Mouse (Mus musculus) kidney, postnatal 0 days (tissue): ENCODE results near the gene Pih1d2. TPM values are rescaled to one million over a fixed set of nuclear protein-coding genes. Genes with fewer than 3 reads are reported as not detected.

ENCODE experiments used
- ATAC-seq: fragments of 200-750 bp; cut with Nextera tagmentation; replicated peaks from 2 replicates; pipeline ENCODE4 v1.8.0; 2017; ENCODE audit warnings: low read depth, moderate number of reproducible peaks, moderate TSS enrichment, moderate library complexity; ENCODE audit not compliant: low FRiP score
- DNase-seq: peaks from one replicate; pipeline ENCODE4 v3.0.0-alpha.2; 2016; ENCODE audit warnings: low spot score
- H3K27ac ChIP-seq: fragments of 300-500 bp; sonication (generic); 2 replicates; pipeline ENCODE4 v1.5.1; 2014; ENCODE audit warnings: mild to moderate bottlenecking
- H3K27me3 ChIP-seq: fragments of 300-500 bp; sonication (generic); 2 replicates; pipeline ENCODE4 v1.6.1; 2014; ENCODE audit warnings: low read length, mixed read lengths; ENCODE audit not compliant: insufficient read depth
- H3K36me3 ChIP-seq: fragments of 300-500 bp; sonication (generic); 2 replicates; pipeline ENCODE4 v1.6.1; 2014; ENCODE audit warnings: low read length, mixed read lengths; ENCODE audit not compliant: insufficient read depth
- H3K4me1 ChIP-seq: fragments of 300-500 bp; sonication (generic); replicated peaks from 2 replicates; pipeline ENCODE4 v1.6.1; 2014; ENCODE audit warnings: antibody characterized with exemption, low read length, mixed read lengths; ENCODE audit not compliant: insufficient read depth
- H3K4me2 ChIP-seq: fragments of 300-500 bp; sonication (generic); 2 replicates; pipeline ENCODE4 v1.6.1; 2014; ENCODE audit warnings: mild to moderate bottlenecking, low read length, moderate library complexity, mixed read lengths
- H3K4me3 ChIP-seq: fragments of 300-500 bp; sonication (generic); replicated peaks from 2 replicates; pipeline ENCODE4 v1.5.1; 2014; ENCODE audit warnings: low read depth, low read length
- H3K9ac ChIP-seq: fragments of 300-500 bp; sonication (generic); 2 replicates; pipeline ENCODE4 v1.6.1; 2014; ENCODE audit warnings: low read depth, low read length
- H3K9me3 ChIP-seq: fragments of 300-500 bp; sonication (generic); replicated peaks from 2 replicates; pipeline ENCODE4 v1.6.1; 2016; ENCODE audit warnings: low read length, inconsistent platforms, mixed read lengths
- CTCF ChIP-seq: IDR thresholded peaks from 2 replicates; pipeline ENCODE4 v1.5.1; 2016; ENCODE audit warnings: antibody characterized with exemption, low read depth, mild to moderate bottlenecking, moderate library complexity
- WGBS: fragments of 180-500 bp; shearing (Covaris S2); extraction: QIAGEN DNeasy Blood & Tissue Kit; methylation state at CpG from one replicate; pipeline ENCODE4 v1.1.7; 2014; 5-methylcytosine and 5-hydroxymethylcytosine counted together
- polyA plus RNA-seq: library from polyadenylated mRNA; unstranded; fragments of >200 nt; fragmentation: Nextera tagmentation; extraction: Ambion mirVana; gene quantifications from 2 replicates; pipeline ENCODE4 v1.2.1, GENCODE M21; 2015

Pih1d2 gene
- polyA plus RNA-seq, 1 experiment from 2014 or later: 7.1 TPM

GRCm38 (mm10) chr9:50664826-50665225 lies 47.7 kb downstream of the Pih1d2 start:
- H3K4me2 ChIP-seq: no peak overlapping the region
- 89% methylated on average over 5 of the region's 5 CpGs for WGBS
- ATAC-seq (no peak), DNase-seq (no peak)
- no peaks in the 10 kb centered on the region for H3K36me3 ChIP-seq
- H3K9ac ChIP-seq: no peak overlapping the region
- H3K27ac ChIP-seq: no peak overlapping the region
- no peak overlapping the region for H3K4me3 ChIP-seq
- TF ChIP-seq CTCF: no peak
- no peaks in the 10 kb centered on the region for H3K27me3 ChIP-seq
- H3K9me3 ChIP-seq: no peaks in the 10 kb centered on the region
- H3K4me1 ChIP-seq: no peaks in the 10 kb centered on the region

- H3K36me3 ChIP-seq: no peaks in the 10 kb centered on the region
- no peak overlapping the region for H3K4me3 ChIP-seq
- no peak for DNase-seq
- 82% methylated on average over 6 of the region's 6 CpGs for WGBS
- H3K27me3 ChIP-seq: no peaks in the 10 kb centered on the region
- H3K27ac ChIP-seq: no peak overlapping the region
- H3K9me3 ChIP-seq: no peaks in the 10 kb centered on the region
- no peak for ATAC-seq
- no peak overlapping the region for H3K4me2 ChIP-seq
- H3K4me1 ChIP-seq: no peaks in the 10 kb centered on the region
- H3K9ac ChIP-seq: no peak overlapping the region
- TF ChIP-seq CTCF: no peak
Measured at GRCm38 (mm10) chr9:50666442-50666841, 49.3 kb downstream of the Pih1d2 start.

- Histone ChIP-seq H3K9me3 (no peaks in the 10 kb centered on the region), H3K4me3 (no peak overlapping the region), H3K4me2 (no peak overlapping the region), H3K27ac (no peak overlapping the region), H3K4me1 (no peaks in the 10 kb centered on the region), H3K27me3 (no peaks in the 10 kb centered on the region), H3K36me3 (no peaks in the 10 kb centered on the region), H3K9ac (no peak overlapping the region)
- no peak for DNase-seq
- no peak for TF ChIP-seq CTCF
- ATAC-seq: no peak
- WGBS: 80% methylated on average over 8 of the region's 8 CpGs
Measured at GRCm38 (mm10) chr9:50667579-50668498, 50.7 kb downstream of the Pih1d2 start.

- peak; percentile 67 for DNase-seq
- no peaks in the 10 kb centered on the region for H3K9me3 ChIP-seq
- TF ChIP-seq CTCF: peak; percentile 88
- 28% methylated on average over 5 of the region's 5 CpGs for WGBS
- H3K4me2 ChIP-seq: no peak overlapping the region
- no peaks in the 10 kb centered on the region for H3K36me3 ChIP-seq
- no peak overlapping the region for H3K9ac ChIP-seq
- H3K4me3 ChIP-seq: no peak overlapping the region
- no peaks in the 10 kb centered on the region for H3K4me1 ChIP-seq
- H3K27ac ChIP-seq: no peak overlapping the region
- no peaks in the 10 kb centered on the region for H3K27me3 ChIP-seq
- 0 out of 2 replicates have a peak, but pooled peaks have one; percentile 71 for ATAC-seq
Measured at GRCm38 (mm10) chr9:50670690-50671089, 53.6 kb downstream of the Pih1d2 start.

Other genes starting within 250 kb of the Pih1d2 start
- gene Plet1, start 122.8 kb upstream of the Pih1d2 start, polyA plus RNA-seq: 53.4 and 54.5 TPM in 2 replicates
- gene Pts, start 88.6 kb upstream of the Pih1d2 start, polyA plus RNA-seq: 133 and 139 TPM in 2 replicates
- gene Il18, start 62.5 kb upstream of the Pih1d2 start, polyA plus RNA-seq: 3.7 and 5.2 TPM in 2 replicates
- gene Bco2, start 62.1 kb upstream of the Pih1d2 start, polyA plus RNA-seq: 0.17 and 0.27 TPM in 2 replicates
- gene Tex12, start 56.0 kb upstream of the Pih1d2 start, polyA plus RNA-seq: not detected in 2 replicates
- 599 and 602 TPM in 2 replicates for gene Sdhd, start 13.5 kb upstream of the Pih1d2 start, polyA plus RNA-seq
- gene Timm8b, start 13.4 kb upstream of the Pih1d2 start, polyA plus RNA-seq: 406 and 483 TPM in 2 replicates
- 25.7 and 26.0 TPM in 2 replicates for gene Nkapd1, start 143 bp downstream of the Pih1d2 start, polyA plus RNA-seq
- 84.6 and 86.5 TPM in 2 replicates for gene Dlat, start 42.5 kb downstream of the Pih1d2 start, polyA plus RNA-seq
- 7.3 and 7.5 TPM in 2 replicates for gene Dixdc1, start 122.2 kb downstream of the Pih1d2 start, polyA plus RNA-seq
- 26.8 and 27.1 TPM in 2 replicates for gene 2310030G06Rik, start 129.2 kb downstream of the Pih1d2 start, polyA plus RNA-seq
- gene Cryab, start 134.0 kb downstream of the Pih1d2 start, polyA plus RNA-seq: 198 and 233 TPM in 2 replicates
- gene Hspb2, start 135.0 kb downstream of the Pih1d2 start, polyA plus RNA-seq: 5.5 and 7.4 TPM in 2 replicates
- 7.9 and 9.3 TPM in 2 replicates for gene Fdxacb1, start 150.9 kb downstream of the Pih1d2 start, polyA plus RNA-seq
- gene Alg9, start 157.7 kb downstream of the Pih1d2 start, polyA plus RNA-seq: 24.8 and 28.9 TPM in 2 replicates
- 56.6 and 62.9 TPM in 2 replicates for gene 1110032A03Rik, start 158.2 kb downstream of the Pih1d2 start, polyA plus RNA-seq
- gene Ppp2r1b, start 228.0 kb downstream of the Pih1d2 start, polyA plus RNA-seq: 36.6 and 43.6 TPM in 2 replicates